Mouse (Mus musculus) heart, embryonic 12.5 days (tissue): Measurements from ENCODE around the gene Atp2b2. TPM values are rescaled to one million over a fixed set of nuclear protein-coding genes. Genes with fewer than 3 reads are reported as not detected.

ENCODE experiments used
- ATAC-seq: fragments of 200-750 bp; cut with Nextera tagmentation; 2 replicates; pipeline ENCODE4 v1.8.0; 2017; ENCODE audit warnings: moderate TSS enrichment, moderate library complexity; ENCODE audit not compliant: insufficient number of reproducible peaks, low FRiP score
- H3K27ac ChIP-seq: fragments of 300-500 bp; sonication (generic); 2 replicates; pipeline ENCODE4 v1.5.1; 2016; ENCODE audit warnings: mild to moderate bottlenecking, moderate library complexity; ENCODE audit not compliant: poor library complexity, severe bottlenecking
- H3K27me3 ChIP-seq: fragments of 300-500 bp; sonication (generic); replicated peaks from 2 replicates; pipeline ENCODE4 v1.6.1; 2016; ENCODE audit warnings: mild to moderate bottlenecking, moderate library complexity
- H3K36me3 ChIP-seq: fragments of 300-500 bp; sonication (generic); 2 replicates; pipeline ENCODE4 v1.6.1; 2016; ENCODE audit warnings: mild to moderate bottlenecking, moderate library complexity
- H3K4me1 ChIP-seq: fragments of 300-500 bp; sonication (generic); replicated peaks from 2 replicates; pipeline ENCODE4 v1.6.1; 2016; ENCODE audit warnings: mild to moderate bottlenecking
- H3K4me2 ChIP-seq: fragments of 300-500 bp; sonication (generic); 2 replicates; pipeline ENCODE4 v1.6.1; 2016; ENCODE audit warnings: mild to moderate bottlenecking, moderate library complexity
- H3K4me3 ChIP-seq: fragments of 300-500 bp; sonication (generic); 2 replicates; pipeline ENCODE4 v1.5.1; 2016; ENCODE audit warnings: mild to moderate bottlenecking
- H3K9ac ChIP-seq: fragments of 300-500 bp; sonication (generic); 2 replicates; pipeline ENCODE4 v1.6.1; 2016; ENCODE audit warnings: mild to moderate bottlenecking, moderate library complexity
- H3K9me3 ChIP-seq: fragments of 300-500 bp; sonication (generic); replicated peaks from 2 replicates; pipeline ENCODE4 v1.6.1; 2016; ENCODE audit warnings: mild to moderate bottlenecking, moderate library complexity
- WGBS: fragments of 180-500 bp; shearing (Covaris S2); methylation state at CpG from one replicate; pipeline ENCODE4 v1.1.7; 2016; 5-methylcytosine and 5-hydroxymethylcytosine counted together
- polyA plus RNA-seq: library from polyadenylated mRNA; unstranded; fragments of >200 nt; fragmentation: Nextera tagmentation; extraction: Ambion mirVana; gene quantifications from 2 replicates; pipeline ENCODE4 v1.2.1, GENCODE M21; 2016

The Atp2b2 gene
- polyA plus RNA-seq, 1 experiment from 2014 or later: 0.03 TPM

DNA sequence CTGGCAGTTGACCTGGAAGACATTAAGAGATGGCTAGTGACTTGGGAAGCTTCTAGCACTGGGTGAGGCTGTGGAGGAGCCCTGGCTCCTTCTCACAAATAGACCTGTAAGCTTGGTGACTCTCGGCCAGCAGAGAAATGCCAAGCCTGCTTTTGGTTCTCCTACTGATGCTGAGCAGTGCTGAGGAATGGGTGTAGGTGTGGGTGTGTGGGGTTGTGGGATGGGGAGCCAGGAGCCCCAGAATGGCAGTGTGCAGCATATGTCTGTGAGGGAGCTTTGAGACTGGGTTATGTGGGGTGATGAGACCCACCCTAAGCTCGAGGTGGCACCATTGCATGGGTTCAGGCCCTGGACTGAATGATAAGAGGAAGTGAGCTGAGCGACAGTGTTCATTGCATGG lies 129.7 kb downstream of the Atp2b2 start:
- Histone ChIP-seq H3K4me1 (no peaks in the 10 kb centered on the region), H3K36me3 (no peaks in the 10 kb centered on the region), H3K27me3 (peaks cover 36% of the 10 kb centered on the region), H3K27ac (no peak overlapping the region), H3K9me3 (no peaks in the 10 kb centered on the region), H3K4me2 (no peak overlapping the region), H3K4me3 (no peak overlapping the region), H3K9ac (no peak overlapping the region)
- WGBS: 68% methylated on average over 3 of the region's 3 CpGs
- no peak for ATAC-seq

DNA sequence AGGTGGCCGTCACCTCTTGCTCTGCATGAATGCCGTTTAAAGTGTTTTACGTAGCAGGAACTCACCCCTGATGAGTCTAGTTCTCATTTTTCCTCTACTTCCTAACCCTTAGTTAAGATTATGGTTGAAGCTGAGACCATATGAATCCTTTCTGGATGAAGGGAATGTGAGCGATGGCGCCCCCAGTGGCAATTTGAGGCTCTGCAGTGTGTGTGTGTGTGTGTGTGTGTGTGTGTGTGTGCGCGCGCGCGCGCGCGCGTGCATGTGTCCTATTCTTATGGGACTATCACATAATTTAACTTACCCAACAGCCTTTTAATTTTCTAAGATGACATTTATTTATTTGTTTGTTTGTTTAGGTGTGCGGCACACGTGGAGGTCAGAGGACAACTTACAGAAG lies 131.3 kb downstream of the Atp2b2 start:
- H3K4me2 ChIP-seq: no peak overlapping the region
- H3K27ac ChIP-seq: no peak overlapping the region
- no peaks in the 10 kb centered on the region for H3K36me3 ChIP-seq
- H3K9me3 ChIP-seq: no peaks in the 10 kb centered on the region
- peaks cover 47% of the 10 kb centered on the region for H3K27me3 ChIP-seq
- no peak overlapping the region for H3K9ac ChIP-seq
- H3K4me3 ChIP-seq: no peak overlapping the region
- no peaks in the 10 kb centered on the region for H3K4me1 ChIP-seq
- WGBS: 77% methylated on average over 16 of the region's 16 CpGs
- ATAC-seq: no peak

DNA sequence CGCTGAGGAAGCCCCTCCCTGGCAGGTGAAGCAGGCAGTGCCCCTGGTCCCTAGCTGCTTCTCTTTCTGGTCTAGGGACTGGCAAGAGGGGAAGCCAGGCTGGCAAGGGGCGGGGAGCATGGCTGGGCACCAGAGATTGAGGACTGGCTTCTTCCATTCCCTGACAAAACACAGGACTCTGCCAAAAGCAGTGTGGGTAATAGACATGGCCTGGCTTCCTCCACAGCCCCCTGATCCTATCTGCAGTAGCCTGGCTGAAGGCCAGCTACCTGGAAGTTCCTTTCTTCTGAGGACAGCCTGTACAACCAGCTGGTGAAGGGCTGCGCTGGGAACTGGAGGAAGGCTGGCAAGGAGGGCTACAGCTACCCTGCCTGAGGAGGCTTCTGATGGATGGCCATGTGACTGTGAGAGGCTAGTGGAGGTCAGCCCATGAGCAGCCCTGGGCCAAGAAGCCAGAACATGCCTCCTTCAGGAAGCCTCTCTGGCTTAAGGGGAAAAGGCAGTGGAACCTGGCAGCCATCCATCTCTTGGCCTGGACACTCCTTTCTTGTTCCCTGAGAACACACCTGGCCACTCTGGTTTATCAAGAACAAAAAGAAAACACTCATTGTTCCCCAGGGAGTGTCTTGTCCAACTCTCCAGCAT lies 131.9 kb downstream of the Atp2b2 start:
- Histone ChIP-seq H3K9ac (no peak overlapping the region), H3K4me2 (no peak overlapping the region), H3K27ac (no peak overlapping the region), H3K4me3 (no peak overlapping the region), H3K36me3 (no peaks in the 10 kb centered on the region), H3K9me3 (no peaks in the 10 kb centered on the region), H3K27me3 (peaks cover 51% of the 10 kb centered on the region), H3K4me1 (no peaks in the 10 kb centered on the region)
- 77% methylated on average over 3 of the region's 3 CpGs for WGBS
- ATAC-seq: no peak

DNA sequence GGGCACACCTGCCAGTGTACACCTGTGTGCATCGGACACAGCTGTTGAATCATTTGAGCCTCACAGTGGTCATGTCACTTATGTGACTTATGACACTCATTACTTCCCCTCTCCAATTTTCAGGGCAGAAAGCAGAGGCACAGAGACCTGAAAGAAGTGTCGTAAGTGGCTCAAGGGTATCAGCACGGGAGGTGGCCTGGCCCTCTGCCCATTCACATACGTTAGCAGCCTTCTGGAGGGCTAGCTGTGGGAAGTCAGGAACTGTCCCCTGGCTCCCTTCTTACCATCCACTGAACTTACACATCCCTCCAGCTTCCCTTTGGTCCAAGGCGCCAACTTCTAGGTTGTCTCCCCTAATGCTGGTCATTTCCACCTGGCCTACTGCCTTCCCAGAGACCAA lies 132.6 kb downstream of the Atp2b2 start:
- H3K9ac ChIP-seq: no peak overlapping the region
- whole genome bisulfite sequencing: 75% methylated on average over 5 of the region's 5 CpGs
- H3K9me3 ChIP-seq: no peaks in the 10 kb centered on the region
- peaks cover 56% of the 10 kb centered on the region for H3K27me3 ChIP-seq
- H3K4me3 ChIP-seq: no peak overlapping the region
- no peaks in the 10 kb centered on the region for H3K36me3 ChIP-seq
- ATAC-seq: no peak
- H3K4me1 ChIP-seq: no peaks in the 10 kb centered on the region
- H3K27ac ChIP-seq: no peak overlapping the region
- H3K4me2 ChIP-seq: no peak overlapping the region

DNA sequence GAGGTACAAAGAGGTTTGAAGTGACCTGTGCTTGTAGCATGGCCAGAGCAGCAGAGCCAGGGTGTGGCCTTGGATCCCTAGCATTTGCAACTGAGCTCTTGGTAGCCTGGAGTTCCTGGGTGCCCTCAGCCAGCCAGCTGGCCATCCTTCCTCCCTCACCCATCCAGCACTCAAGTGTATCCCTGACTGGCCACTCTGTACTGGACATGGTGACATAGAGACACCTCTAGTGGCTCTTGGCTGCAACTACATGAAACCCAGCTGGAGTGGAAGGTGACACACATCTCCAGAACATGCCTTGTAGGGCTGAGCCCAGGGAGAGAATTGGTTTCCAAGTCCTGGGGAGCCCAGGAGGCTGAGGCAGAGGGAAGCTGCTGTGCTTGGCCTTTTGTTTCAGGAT lies 134.3 kb downstream of the Atp2b2 start:
- Histone ChIP-seq H3K27ac (no peak overlapping the region), H3K27me3 (peaks cover 57% of the 10 kb centered on the region), H3K36me3 (no peaks in the 10 kb centered on the region), H3K9me3 (no peaks in the 10 kb centered on the region), H3K9ac (no peak overlapping the region), H3K4me3 (no peak overlapping the region), H3K4me2 (no peak overlapping the region), H3K4me1 (no peaks in the 10 kb centered on the region)
- ATAC-seq: no peak

DNA sequence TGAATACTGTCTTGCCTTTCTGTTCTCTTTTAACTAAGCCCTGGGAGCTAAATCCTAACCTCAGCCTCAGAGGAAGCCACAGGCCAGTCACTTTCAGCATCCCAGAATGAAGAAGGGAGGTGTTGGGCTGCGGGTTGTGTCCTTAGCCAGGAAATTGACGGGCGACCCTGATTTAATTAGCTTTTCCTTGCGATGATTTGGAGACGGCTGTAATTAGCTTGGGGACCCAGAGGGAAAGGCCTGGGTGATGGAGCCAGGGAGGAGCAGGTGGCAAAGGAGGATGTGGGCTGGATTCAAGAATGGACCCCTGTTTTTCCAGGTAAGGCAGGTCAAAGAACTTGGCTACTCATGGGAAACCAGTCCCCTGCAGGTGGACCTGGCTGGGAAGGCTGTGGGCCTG lies 138.0 kb downstream of the Atp2b2 start:
- H3K9me3 ChIP-seq: no peaks in the 10 kb centered on the region
- peaks cover 41% of the 10 kb centered on the region for H3K27me3 ChIP-seq
- 77% methylated on average over 5 of the region's 5 CpGs for WGBS
- H3K36me3 ChIP-seq: no peaks in the 10 kb centered on the region
- H3K4me2 ChIP-seq: no peak overlapping the region
- H3K4me3 ChIP-seq: no peak overlapping the region
- H3K27ac ChIP-seq: no peak overlapping the region
- H3K9ac ChIP-seq: no peak overlapping the region
- no peak for ATAC-seq
- H3K4me1 ChIP-seq: no peaks in the 10 kb centered on the region

DNA sequence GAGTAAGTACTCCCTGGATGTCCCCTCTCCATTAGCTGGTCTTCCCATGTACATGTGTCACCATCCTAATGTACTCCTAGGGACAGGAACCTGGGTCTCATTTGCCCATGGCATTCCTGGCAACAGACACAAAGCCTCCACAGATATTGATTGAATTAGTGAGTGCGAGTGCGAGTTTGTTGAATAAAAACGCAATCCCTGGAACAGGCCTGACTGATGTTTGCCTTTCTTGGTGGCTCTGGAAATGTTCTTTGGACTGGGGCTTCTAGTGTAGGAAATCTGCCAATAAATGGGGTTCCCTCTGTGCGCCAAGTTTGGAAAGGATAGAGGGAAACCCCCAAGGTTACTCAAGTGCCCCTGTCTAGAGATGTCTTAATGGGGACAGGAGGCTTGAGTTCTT lies 146.4 kb downstream of the Atp2b2 start:
- no peak for ATAC-seq
- Histone ChIP-seq H3K9ac (no peak overlapping the region), H3K27me3 (peaks cover 67% of the 10 kb centered on the region), H3K36me3 (no peaks in the 10 kb centered on the region), H3K4me2 (no peak overlapping the region), H3K9me3 (no peaks in the 10 kb centered on the region), H3K4me3 (no peak overlapping the region), H3K27ac (no peak overlapping the region), H3K4me1 (peaks cover 3% of the 10 kb centered on the region; the same call in 1 of the 2 replicates)
- WGBS: 85% methylated on average over 4 of the region's 4 CpGs

DNA sequence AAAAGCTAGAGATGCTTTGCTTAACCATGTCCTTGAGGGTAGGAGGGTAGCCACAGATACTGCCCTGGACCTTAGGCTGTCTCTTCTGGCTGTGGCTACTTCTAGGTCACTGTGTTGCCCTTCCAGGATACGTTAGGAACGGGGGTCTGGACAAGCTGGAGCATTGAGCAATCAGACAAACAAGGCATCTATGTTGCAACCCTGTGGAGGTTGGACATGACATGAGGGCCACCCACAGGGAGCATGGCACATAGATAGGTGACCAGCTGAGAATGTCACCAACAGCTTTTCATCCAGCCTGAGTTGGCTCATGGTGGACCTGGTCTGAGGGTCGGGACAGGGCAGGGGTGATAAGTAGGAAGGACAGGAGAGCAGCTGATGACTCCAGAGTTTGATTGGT lies 148.4 kb downstream of the Atp2b2 start:
- Histone ChIP-seq H3K9me3 (no peaks in the 10 kb centered on the region), H3K27me3 (peaks cover 83% of the 10 kb centered on the region), H3K4me1 (peaks cover 8% of the 10 kb centered on the region), H3K4me3 (no peak overlapping the region), H3K4me2 (no peak overlapping the region), H3K36me3 (no peaks in the 10 kb centered on the region), H3K27ac (no peak overlapping the region), H3K9ac (no peak overlapping the region)
- WGBS: 63% methylated on average over 3 of the region's 3 CpGs
- ATAC-seq: no peak

DNA sequence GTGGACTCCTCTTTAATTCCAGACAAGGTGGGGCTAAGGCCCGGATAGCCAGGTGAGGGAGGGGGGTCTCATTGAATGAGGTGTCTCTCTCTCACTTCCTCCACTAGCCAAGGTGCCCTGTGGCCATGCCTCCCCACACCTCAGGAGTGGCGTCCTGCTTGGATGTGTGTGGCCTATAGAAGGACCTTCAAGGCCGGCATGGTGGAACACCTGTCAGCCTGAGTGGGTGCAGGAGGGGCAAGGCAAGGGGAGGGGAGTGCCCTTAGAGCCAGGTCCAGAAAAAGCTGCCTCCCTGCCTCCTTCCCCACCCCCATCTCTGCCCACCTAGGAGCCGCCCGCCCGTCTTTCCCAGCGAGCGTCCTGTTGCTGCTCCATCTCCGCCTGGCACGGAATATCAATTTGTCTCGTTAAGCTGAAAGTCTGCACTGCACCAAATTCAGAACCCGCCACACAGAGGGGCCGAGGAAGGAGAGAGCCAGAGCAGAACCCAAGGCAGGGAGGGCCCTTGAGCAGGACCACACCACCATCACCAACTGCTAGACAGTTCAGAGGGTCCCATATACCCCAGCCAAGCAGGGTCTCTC lies 150.2 kb downstream of the Atp2b2 start:
- Histone ChIP-seq H3K27me3 (peaks cover 90% of the 10 kb centered on the region), H3K9me3 (no peaks in the 10 kb centered on the region), H3K36me3 (no peaks in the 10 kb centered on the region), H3K4me2 (no peak overlapping the region), H3K9ac (no peak overlapping the region), H3K4me3 (no peak overlapping the region), H3K27ac (no peak overlapping the region), H3K4me1 (peaks cover 8% of the 10 kb centered on the region)
- no peak for ATAC-seq
- 36% methylated on average over 13 of the region's 13 CpGs for WGBS

DNA sequence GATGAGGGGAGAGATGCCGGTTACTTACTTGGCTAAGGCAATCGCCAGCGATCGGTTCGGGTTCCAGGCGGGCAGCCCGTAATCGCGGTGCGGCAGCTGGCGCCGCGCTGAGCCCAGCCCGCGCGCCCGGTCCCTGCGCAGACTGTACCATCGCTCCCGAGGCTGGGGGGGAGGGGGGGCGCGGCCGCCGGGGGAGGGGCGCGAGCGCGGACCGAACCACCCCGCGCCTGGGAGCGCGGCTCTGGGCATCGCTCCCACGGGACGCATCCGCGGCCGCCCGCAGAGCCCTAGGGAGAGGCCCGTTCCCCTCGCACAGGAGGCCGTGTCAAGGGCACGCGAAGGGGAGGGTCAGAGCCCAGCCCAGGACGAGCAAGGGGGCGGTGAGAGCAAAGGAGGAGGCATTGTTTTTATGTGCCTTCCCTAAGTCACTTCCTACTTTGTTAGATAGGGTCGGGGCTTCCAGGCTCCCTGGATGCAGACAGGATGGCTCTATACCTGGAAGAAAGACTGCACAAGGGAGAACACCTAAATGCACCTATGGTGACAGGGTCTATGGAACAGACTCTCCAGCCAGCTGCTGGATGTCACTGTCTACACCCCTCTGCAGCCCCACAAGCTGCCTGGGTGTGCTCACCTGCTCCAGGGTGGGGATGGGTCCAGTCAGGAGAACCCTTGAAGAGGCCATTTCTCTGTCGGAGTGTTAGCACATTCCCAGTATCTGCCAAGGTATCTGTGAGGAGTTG lies 151.0 kb downstream of the Atp2b2 start:
- Histone ChIP-seq H3K9me3 (no peaks in the 10 kb centered on the region), H3K4me1 (peaks cover 8% of the 10 kb centered on the region), H3K9ac (no peak overlapping the region), H3K4me3 (peak overlapping the region; percentile 37), H3K27ac (no peak overlapping the region), H3K4me2 (peak overlapping the region; percentile 71), H3K36me3 (no peaks in the 10 kb centered on the region), H3K27me3 (peaks cover 96% of the 10 kb centered on the region)
- 2% methylated on average over 39 of the region's 49 CpGs for WGBS
- ATAC-seq: no peak

DNA sequence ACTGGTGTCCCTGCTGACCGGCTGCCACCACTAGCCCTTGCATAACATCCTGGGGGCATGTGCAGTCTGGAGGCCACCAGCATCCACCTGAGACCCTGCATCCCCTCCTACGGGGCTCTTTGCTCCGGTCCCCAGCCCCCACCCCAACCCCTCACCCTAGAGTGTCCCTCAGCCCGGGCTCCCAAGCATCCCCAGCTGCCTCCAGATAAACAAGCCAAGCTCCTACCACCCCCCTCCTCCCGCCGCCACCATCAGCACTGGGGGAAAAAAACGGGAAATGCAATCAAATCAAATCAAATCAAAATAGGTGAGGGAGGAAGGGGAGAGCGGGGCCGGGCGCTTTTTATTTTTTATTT lies 151.6 kb downstream of the Atp2b2 start:
- peak overlapping the region; percentile 37 for H3K4me3 ChIP-seq
- 1% methylated on average over 10 of the region's 10 CpGs for WGBS
- H3K27ac ChIP-seq: no peak overlapping the region
- peaks cover 8% of the 10 kb centered on the region for H3K4me1 ChIP-seq
- H3K36me3 ChIP-seq: no peaks in the 10 kb centered on the region
- ATAC-seq: no peak
- peak overlapping the region; percentile 71 for H3K4me2 ChIP-seq
- no peaks in the 10 kb centered on the region for H3K9me3 ChIP-seq
- peaks cover 97% of the 10 kb centered on the region for H3K27me3 ChIP-seq
- no peak overlapping the region for H3K9ac ChIP-seq
